Mouse (Mus musculus) liver, embryonic 16.5 days (tissue): ENCODE data around the gene Abcc10. TPM values are rescaled to one million over a fixed set of nuclear protein-coding genes. Genes with fewer than 3 reads are reported as not detected.

Experiments
- ATAC-seq: fragments of 200-750 bp; cut with Nextera tagmentation; 2 replicates; pipeline ENCODE4 v1.8.0; 2017; ENCODE audit warnings: low read depth, mild to moderate bottlenecking, moderate number of reproducible peaks, moderate library complexity
- H3K27ac ChIP-seq: fragments of 300-500 bp; sonication (generic); 2 replicates; pipeline ENCODE4 v1.5.1; 2014; ENCODE audit warnings: mild to moderate bottlenecking, low read length
- H3K27me3 ChIP-seq: fragments of 300-500 bp; sonication (generic); 2 replicates; pipeline ENCODE4 v1.6.1; 2014; ENCODE audit warnings: low read depth, low read length, mixed read lengths; ENCODE audit not compliant: control insufficient read depth, insufficient read depth
- H3K36me3 ChIP-seq: fragments of 300-500 bp; sonication (generic); 2 replicates; pipeline ENCODE4 v1.6.1; 2014; ENCODE audit warnings: mild to moderate bottlenecking; ENCODE audit not compliant: control insufficient read depth, insufficient read depth
- H3K4me1 ChIP-seq: fragments of 300-500 bp; sonication (generic); 2 replicates; pipeline ENCODE4 v1.6.1; 2014; ENCODE audit warnings: low read depth, low read length, mixed read lengths; ENCODE audit not compliant: control insufficient read depth
- H3K4me2 ChIP-seq: fragments of 300-500 bp; sonication (generic); 2 replicates; pipeline ENCODE4 v1.6.1; 2014; ENCODE audit warnings: low read depth, low read length, mixed read lengths
- H3K4me3 ChIP-seq: fragments of 300-500 bp; sonication (generic); 2 replicates; pipeline ENCODE4 v1.5.1; 2014; ENCODE audit warnings: low read depth, mild to moderate bottlenecking, low read length
- H3K9ac ChIP-seq: fragments of 300-500 bp; sonication (generic); 2 replicates; pipeline ENCODE4 v1.6.1; 2014; ENCODE audit warnings: low read depth, low read length
- H3K9me3 ChIP-seq: fragments of 300-500 bp; sonication (generic); replicated peaks from 2 replicates; pipeline ENCODE4 v1.6.1; 2016; ENCODE audit warnings: low read length; ENCODE audit not compliant: control insufficient read depth
- WGBS: fragments of 180-500 bp; shearing (Covaris S2); extraction: QIAGEN DNeasy Blood & Tissue Kit; methylation state at CpG from one replicate; pipeline ENCODE4 v1.1.7; 2014; ENCODE audit not compliant: insufficient replicate concordance; 5-methylcytosine and 5-hydroxymethylcytosine counted together
- polyA plus RNA-seq: library from polyadenylated mRNA; unstranded; fragments of >200 nt; fragmentation: Nextera tagmentation; extraction: Ambion mirVana; gene quantifications from 2 replicates; pipeline ENCODE4 v1.2.1, GENCODE M21; 2015

Abcc10 gene
- polyA plus RNA-seq, 1 experiment from 2014 or later: 2.0 TPM

DNA sequence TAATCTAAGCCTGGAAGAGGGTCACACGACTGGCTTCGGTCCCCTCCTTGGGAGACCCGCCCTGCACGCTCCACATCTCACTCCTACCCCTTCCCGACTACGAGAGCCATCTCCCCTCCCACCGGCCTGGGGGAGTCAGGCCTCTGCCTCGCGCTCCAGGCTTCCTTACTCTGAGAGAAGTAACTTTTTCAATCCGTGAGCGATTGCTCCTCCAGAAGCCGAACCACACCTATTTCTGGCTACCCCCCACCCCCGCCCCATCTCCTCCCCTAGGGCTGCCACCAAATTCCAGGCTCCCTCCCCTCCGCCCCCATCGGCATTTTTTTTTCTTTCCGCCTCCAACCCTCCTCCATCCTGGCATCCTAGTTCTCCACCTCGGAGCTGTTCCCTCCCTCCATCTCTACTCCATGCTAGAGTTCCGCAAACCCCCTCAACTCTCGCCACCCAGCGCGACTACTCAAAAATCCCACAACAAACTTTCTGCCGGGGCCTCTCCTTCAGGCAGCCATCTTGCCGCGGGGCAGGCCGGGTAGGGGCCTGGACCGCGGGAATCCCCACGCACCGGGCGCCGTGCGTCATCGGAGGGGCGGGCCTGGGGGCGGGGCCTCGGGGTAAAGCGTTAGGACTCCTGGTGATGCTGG is 45.5 kb downstream of the Abcc10 start, which contains the start of gene Tjap1:
Tjap1 (minus strand) TSS at position 544 of the 641 bp plus-strand sequence.
- Histone ChIP-seq H3K4me3 (peak within 1 kb of the TSS; percentile 80), H3K36me3 (peaks cover 4% of the 10 kb centered on the region; the same call in 1 of the 2 replicates), H3K27me3 (no peaks in the 10 kb centered on the region), H3K27ac (peak within 1 kb of the TSS; percentile 61), H3K4me1 (peaks cover 16% of the 10 kb centered on the region), H3K4me2 (peak within 1 kb of the TSS; percentile 94), H3K9me3 (no peaks in the 10 kb centered on the region), H3K9ac (peak within 1 kb of the TSS; percentile 83)
- under 1% methylated on average over 37 of the region's 37 CpGs for WGBS
- peak; percentile 96 for ATAC-seq

DNA sequence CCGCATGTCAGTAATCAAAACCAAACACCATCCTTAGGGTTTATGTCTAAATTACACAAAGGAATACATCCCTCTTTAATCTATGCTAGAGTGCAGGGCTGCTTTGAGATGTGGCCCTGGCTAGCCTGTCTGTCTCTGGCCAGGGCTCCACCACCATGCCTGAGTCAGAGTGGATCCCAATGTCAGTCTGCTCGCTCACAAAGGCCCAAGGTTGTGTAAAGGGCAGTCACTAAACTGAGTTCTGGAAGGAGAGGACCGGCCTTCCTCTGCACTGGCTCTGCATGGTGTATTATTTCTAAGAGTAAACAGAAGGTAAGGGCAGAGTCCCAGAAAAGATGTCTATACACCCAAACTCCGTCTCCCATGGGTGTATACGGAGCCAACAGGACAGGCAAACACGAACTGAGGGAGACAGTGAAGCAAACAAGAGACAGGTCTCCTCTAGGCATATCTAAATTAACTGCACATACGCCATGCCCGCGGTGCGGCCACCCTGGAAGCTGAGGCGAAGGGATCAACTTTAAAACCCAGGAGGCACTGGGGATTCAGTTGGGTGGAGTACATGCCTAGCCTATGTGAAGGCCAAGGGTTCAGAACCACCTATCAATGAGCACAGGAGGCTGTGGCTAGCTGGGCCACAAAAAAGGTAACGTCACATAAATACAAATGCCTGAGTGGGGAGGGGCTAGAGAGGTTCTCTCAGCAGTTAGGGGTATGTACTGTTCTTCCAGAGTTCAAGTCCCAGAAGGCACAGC is 50.0 kb downstream of the Abcc10 start:
- 80% methylated on average over 12 of the region's 12 CpGs for WGBS
- H3K4me3 ChIP-seq: no peak overlapping the region
- peaks cover 13% of the 10 kb centered on the region for H3K4me1 ChIP-seq
- H3K9me3 ChIP-seq: no peaks in the 10 kb centered on the region
- no peak for ATAC-seq
- no peak overlapping the region for H3K9ac ChIP-seq
- no peak overlapping the region for H3K27ac ChIP-seq
- H3K36me3 ChIP-seq: peaks cover 4% of the 10 kb centered on the region; the same call in 1 of the 2 replicates
- H3K27me3 ChIP-seq: no peaks in the 10 kb centered on the region
- H3K4me2 ChIP-seq: no peak overlapping the region

DNA sequence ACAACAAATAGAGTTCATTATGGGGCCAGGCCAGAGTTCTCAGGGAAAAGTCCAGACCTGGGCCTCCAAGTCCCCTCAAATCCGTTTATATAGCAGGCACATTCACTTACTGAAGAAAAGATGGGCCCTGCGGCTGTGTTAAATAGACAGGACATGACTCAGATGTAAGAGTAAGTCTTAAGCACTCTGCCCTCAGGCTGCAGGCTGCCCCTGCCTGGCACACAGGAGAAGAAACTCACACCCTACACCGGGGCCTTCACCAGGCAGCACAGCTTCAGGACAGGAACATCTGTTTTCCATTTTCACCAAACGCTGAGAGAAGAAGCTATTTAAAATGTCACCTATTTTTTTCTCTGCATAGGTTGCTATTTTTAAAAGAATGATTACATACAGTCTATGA is 50.6 kb downstream of the Abcc10 start:
- peaks cover 4% of the 10 kb centered on the region; the same call in 1 of the 2 replicates for H3K36me3 ChIP-seq
- H3K4me2 ChIP-seq: no peak overlapping the region
- ATAC-seq: no peak
- H3K4me1 ChIP-seq: peaks cover 10% of the 10 kb centered on the region
- no peak overlapping the region for H3K4me3 ChIP-seq
- H3K27ac ChIP-seq: no peak overlapping the region
- no peaks in the 10 kb centered on the region for H3K27me3 ChIP-seq
- WGBS: 76% methylated on average over 4 of the region's 4 CpGs
- H3K9ac ChIP-seq: no peak overlapping the region
- H3K9me3 ChIP-seq: no peaks in the 10 kb centered on the region

DNA sequence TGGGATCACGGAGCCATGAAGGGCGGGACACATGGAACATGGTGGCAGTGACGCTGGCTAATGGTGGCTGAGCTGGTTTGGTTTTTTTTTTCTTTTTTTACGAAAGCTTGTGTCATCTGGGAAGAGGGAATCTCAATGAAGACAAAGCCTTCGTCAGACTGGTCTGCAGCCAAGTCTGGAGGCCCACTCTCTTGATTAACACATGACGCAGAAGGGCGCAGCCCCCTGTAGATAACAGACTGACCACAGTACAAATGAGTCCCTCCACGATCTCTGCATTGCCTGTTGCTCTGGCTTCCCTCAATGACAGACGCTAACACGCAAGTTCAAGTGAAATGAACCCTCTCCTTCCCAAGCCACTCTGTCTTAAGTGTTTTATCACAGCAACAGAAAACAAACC is 52.6 kb downstream of the Abcc10 start:
- 66% methylated on average over 10 of the region's 10 CpGs for WGBS
- peaks cover 4% of the 10 kb centered on the region; the same call in 1 of the 2 replicates for H3K36me3 ChIP-seq
- no peaks in the 10 kb centered on the region for H3K4me1 ChIP-seq
- no peak overlapping the region for H3K4me2 ChIP-seq
- ATAC-seq: no peak
- no peak overlapping the region for H3K4me3 ChIP-seq
- no peak overlapping the region for H3K27ac ChIP-seq
- H3K9ac ChIP-seq: no peak overlapping the region
- no peaks in the 10 kb centered on the region for H3K9me3 ChIP-seq
- no peaks in the 10 kb centered on the region for H3K27me3 ChIP-seq

DNA sequence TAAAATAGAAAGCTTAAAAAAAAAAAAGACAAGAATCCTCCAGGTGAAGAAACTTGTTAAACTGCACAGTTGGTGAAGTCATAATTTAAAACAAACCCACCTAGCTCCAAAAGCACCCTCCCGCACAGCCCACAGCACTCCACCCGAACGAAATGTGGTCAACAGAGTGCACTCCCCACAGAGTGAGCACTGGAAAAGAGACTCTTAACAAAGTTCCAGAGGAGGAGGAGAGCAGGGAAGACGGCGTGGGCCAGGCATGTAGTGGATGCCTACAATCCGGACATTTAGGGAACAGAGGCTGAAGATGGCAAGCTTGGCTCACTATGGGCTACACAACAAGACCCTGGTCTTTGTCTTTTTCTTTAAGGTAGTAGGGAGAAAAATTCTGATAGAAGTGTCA is 53.1 kb downstream of the Abcc10 start:
- Histone ChIP-seq H3K4me3 (no peak overlapping the region), H3K27ac (no peak overlapping the region), H3K9me3 (no peaks in the 10 kb centered on the region), H3K36me3 (peaks cover 4% of the 10 kb centered on the region; the same call in 1 of the 2 replicates), H3K4me2 (no peak overlapping the region), H3K4me1 (no peaks in the 10 kb centered on the region), H3K27me3 (no peaks in the 10 kb centered on the region), H3K9ac (no peak overlapping the region)
- ATAC-seq: no peak
- 80% methylated on average over 6 of the region's 6 CpGs for WGBS

DNA sequence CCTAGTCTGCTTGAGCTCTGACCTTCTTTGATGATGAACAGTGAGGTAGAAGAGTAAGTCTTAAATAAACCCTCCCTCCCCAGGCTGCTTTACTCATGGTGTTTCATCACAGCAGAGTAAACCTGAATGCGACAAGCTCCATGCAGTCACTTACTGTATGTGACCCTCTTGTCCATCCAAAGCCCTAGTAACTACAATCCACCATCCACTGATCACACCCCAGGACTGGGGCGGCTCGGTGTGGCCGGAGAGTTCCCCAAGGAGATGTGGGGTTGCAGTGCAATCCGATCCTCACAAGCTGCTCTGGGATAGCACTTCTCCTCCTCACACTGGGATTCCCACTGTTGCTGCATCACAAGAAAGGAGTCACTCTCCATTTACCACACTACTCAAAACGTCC is 53.7 kb downstream of the Abcc10 start:
- H3K36me3 ChIP-seq: peaks cover 4% of the 10 kb centered on the region; the same call in 1 of the 2 replicates

DNA sequence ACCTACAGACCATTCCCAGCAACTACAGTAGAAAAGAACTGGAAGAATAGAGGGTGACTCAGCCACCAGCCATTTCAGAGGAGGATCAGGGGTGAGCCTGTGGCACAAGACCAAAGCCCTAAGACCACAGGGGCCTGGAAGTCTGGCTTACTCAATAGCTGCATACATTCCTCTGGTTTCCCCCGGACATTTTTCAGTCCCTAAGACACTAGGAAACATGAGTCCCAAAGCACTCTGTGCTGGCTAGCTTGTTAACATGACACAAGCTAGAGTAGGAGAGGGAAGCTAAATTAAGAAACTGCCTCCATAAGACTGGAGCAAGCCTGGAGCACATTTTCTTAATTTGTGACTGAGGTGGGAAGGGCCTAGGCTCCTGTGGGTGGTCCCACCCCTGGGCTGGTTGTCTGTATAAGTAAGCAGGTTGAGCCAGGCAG is 54.3 kb downstream of the Abcc10 start:
- Histone ChIP-seq H3K4me2 (no peak overlapping the region), H3K4me3 (no peak overlapping the region), H3K4me1 (no peaks in the 10 kb centered on the region), H3K27me3 (no peaks in the 10 kb centered on the region), H3K9me3 (no peaks in the 10 kb centered on the region), H3K9ac (no peak overlapping the region), H3K36me3 (no peaks in the 10 kb centered on the region; the same call in 1 of the 2 replicates), H3K27ac (no peak overlapping the region)
- 62% methylated on average over 1 of the region's 1 CpGs for WGBS
- no peak for ATAC-seq

More for the DNA sequence above, 53.7 kb downstream of the Abcc10 start:
- Histone ChIP-seq H3K27me3 (no peaks in the 10 kb centered on the region), H3K4me2 (no peak overlapping the region), H3K4me3 (no peak overlapping the region), H3K27ac (no peak overlapping the region), H3K4me1 (no peaks in the 10 kb centered on the region), H3K9ac (no peak overlapping the region), H3K9me3 (no peaks in the 10 kb centered on the region)
- WGBS: 79% methylated on average over 6 of the region's 6 CpGs
- ATAC-seq: no peak

DNA sequence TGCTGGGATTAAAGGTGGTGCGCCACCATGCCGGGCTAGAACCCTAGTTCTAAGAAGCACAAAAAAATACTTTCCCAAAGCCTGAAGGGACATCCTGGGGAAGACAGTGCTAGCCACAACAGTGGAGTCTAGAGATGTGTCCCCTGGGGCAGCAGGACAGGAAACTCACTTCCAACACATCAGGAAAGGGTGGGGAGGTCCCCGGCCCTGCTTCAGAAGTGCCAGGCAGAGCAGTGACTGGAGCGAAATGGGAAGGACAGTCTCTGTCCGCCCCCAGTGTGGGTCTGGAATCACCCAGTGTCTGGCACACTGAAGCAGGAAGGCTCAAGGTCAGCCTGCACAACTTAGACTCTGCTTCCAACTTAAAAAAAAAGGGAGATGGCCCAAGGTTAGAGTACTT is 55.5 kb downstream of the Abcc10 start:
- no peak for ATAC-seq
- H3K4me2 ChIP-seq: no peak overlapping the region
- no peaks in the 10 kb centered on the region for H3K4me1 ChIP-seq
- H3K9ac ChIP-seq: no peak overlapping the region
- H3K27ac ChIP-seq: no peak overlapping the region
- 69% methylated on average over 5 of the region's 5 CpGs for WGBS
- H3K27me3 ChIP-seq: no peaks in the 10 kb centered on the region
- no peaks in the 10 kb centered on the region for H3K9me3 ChIP-seq
- H3K36me3 ChIP-seq: no peaks in the 10 kb centered on the region; the same call in 1 of the 2 replicates
- H3K4me3 ChIP-seq: no peak overlapping the region

DNA sequence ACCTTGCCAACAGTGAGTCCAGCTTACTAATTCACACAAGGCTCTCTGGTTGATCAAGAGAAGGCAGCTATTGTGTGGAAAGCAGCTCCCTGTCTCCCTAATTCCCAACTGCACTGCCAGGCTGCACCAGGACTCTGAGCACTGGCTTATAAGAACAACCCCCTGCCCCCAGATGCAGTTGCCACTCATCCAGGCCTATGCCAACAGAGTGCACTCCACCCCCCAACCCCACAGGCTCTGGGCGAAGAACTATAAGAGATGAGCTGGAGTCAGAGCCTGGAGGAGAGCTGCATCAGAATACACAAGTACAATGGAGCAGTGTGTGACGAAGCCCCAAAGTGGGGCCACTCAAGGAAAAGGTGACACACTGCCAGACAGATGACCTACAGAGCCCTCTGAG is 56.1 kb downstream of the Abcc10 start:
- Histone ChIP-seq H3K9ac (no peak overlapping the region), H3K4me3 (no peak overlapping the region), H3K27me3 (no peaks in the 10 kb centered on the region), H3K27ac (no peak overlapping the region), H3K36me3 (no peaks in the 10 kb centered on the region; the same call in 1 of the 2 replicates), H3K4me2 (no peak overlapping the region), H3K4me1 (no peaks in the 10 kb centered on the region), H3K9me3 (no peaks in the 10 kb centered on the region)
- no peak for ATAC-seq
- WGBS: 80% methylated on average over 2 of the region's 2 CpGs
